Mouse (Mus musculus): ENCODE results near the gene Cdh18.

GRCm38 (mm10) chr15:23174623-23175022, 625.8 kb downstream of the Cdh18 start:
- TF ChIP-seq CTCF (IDR thresholded peaks at IDR 0.05; ENCODE audit: low read depth) (no peak), EP300 (optimal IDR thresholded peaks at IDR 0.05) (no peak)
